Mouse (Mus musculus): ENCODE data around the gene Mysm1. TPM values are rescaled to one million over a fixed set of nuclear protein-coding genes. Genes with fewer than 3 reads are reported as not detected.

The Mysm1 gene
- 10 to 100 TPM; 29.3 to 39.6 (median 36.1) TPM for total RNA-seq (2022)

DNA sequence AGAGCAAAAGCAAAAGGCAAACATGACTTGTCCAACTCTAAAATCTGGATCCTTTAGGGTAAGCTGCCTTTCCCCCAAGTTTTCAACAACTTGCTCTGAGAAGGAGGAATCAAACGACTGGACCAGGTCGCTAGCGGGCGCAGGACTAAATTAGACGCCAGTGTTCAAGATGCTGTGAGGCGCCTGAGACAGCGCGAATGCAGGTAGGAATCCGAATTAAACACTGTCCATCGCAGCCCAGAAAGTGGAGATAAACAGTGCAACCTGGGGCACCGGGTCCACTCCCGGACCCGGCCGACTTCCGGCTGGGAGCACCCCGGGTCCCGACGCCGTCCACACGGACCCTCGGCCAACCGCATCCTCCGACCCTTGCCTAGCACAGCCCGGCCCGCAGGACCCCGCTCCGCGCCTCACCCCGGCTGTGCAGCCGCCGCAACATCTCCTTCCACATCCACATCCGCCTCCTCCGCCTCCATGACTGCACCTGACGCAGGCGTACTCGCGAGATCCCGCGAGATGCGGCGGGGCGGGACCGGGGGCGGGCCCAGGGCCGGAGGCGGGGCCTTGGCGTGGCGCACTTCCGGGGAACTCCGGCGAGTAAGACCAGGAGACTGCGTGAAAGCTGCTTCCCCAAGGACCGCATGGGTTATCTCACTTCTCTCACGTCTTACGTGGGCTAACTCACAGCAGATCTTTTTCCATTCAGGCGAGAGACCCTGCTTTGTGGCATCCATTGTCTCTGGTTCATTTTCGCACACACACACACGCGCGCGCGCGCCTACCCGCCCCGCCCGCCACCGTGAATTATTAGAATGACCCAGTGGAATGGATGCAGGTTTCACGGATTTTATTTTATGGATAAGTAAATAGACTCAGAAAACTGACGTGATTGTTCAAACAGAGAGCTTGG, at the start of gene Mysm1:
Mysm1 (minus strand) TSS at position 511 of the 910 bp plus-strand sequence.
- peak; percentile 89 to 92 for DNase-seq (ENCODE audit: low spot score in 2 of 2)

GRCm38 (mm10) chr4:95025847-95026600, 47.1 kb upstream of the Mysm1 start:
- DNase-seq (ENCODE audit: low spot score in 2 of 2): no peak

GRCm38 (mm10) chr4:95023350-95023953, 44.6 kb upstream of the Mysm1 start:
- peak in 1 of 2 experiments; percentile 30 for DNase-seq (ENCODE audit: low spot score in 2 of 2)

- no peak for DNase-seq (ENCODE audit: low spot score in 2 of 2)
Observed at GRCm38 (mm10) chr4:95021649-95022637, 43.0 kb upstream of the Mysm1 start.

DNA sequence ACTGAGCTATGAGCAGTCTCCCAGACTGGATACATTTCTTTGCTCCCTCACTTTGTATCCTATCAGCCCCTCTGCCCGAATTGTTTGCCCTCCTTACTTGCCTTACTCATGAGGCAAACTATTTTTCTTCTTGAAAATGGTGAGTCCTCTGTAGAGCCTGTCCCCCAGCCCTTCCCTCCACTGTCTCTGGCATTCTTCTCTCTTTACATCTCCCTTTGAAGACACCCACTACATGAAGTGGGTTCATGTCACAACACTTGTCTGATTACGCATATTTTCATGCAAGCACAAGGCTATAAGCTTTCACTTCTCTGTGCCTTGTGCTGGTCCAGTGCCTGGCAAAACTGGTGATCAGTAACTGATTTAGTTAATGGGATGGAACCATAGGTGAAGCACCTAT, 41.3 kb upstream of the Mysm1 start:
- no peak for DNase-seq (ENCODE audit: low spot score in 2 of 2)

- no peak for DNase-seq (ENCODE audit: low spot score in 2 of 2)
Observed at GRCm38 (mm10) chr4:95018221-95018620, 39.3 kb upstream of the Mysm1 start.

DNA sequence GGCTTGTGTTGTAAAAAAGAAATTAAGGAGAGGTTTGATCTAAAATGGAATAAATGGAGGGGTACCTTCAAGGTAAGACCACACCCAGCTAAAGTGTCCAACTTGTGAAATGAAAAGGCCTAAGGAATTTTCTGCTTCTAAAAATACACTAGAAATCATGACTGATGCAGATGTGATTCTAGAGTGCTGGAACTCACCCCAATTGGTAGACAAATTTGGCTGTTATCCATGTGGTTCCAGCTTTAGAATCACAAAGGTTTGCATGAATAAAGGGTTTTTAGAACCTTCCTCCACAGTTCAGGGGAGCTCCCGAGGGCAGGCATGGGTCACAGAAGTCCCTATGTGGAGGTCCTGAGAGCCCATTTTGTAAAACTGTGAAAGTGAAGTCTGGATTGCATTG, 33.8 kb upstream of the Mysm1 start:
- no peak for DNase-seq (ENCODE audit: low spot score in 2 of 2)

- DNase-seq (ENCODE audit: low spot score in 2 of 2): no peak
Observed at GRCm38 (mm10) chr4:95012256-95012655, 33.4 kb upstream of the Mysm1 start.

DNA sequence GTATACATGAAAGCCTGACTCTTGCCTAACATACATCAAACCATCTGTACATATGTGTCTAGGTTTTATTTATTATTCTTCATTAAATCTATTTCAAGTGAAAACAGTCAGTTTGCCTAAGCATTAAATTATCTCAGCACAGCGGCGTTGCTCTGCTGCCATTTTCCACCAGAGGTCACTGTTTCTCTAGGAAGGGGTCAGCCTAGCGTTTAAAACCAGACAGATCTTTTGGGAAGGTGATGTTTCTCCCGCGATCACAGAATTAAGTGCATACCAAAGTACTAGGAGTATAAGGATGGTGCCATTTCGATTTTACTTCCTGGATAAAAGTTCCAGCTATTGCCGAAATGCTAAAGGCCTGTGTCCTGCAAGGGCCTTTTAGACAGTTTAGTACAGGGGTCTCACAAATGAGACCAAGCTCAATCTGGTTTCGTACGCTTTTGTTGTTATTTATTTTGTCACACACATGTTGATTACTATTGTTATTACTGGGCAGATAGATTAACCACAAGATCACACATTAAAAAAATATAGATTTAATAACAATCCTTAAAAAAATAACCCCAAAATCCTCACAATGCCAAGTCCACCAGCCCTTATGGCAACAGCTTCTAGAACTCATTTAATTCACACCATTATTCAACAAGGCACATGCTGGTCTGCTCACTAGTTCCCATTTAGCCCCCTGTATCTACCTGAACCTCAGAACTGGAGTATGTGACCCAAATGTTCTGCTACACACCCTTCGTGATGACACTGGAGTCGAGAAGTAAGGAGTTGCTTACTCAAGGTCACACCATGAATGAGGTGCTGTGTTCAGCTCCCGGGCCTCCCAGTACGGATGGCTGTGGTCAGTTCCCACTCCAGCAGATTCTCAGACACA, 29.5 kb upstream of the Mysm1 start:
- DNase-seq (ENCODE audit: low spot score in 2 of 2): peak; percentile 22 to 72

DNA sequence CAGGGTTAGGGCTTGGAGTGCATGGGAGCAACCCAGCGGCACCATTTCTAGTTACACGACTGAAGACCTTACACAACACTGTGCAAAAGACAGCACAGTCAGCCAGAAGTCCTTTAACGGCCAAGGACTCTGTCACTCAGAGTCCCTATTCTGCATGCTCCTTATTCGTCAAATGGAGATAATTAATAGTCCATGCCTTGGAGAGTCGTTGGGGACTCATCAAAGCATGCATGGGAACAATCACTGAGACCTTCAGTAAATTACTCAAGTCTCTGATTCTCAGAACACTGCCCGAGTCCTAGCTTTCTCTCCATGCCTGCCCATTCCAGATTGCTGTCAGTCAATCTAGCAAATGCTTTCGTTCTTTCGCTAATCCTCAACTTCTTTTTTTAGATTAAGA, 28.9 kb upstream of the Mysm1 start:
- DNase-seq (ENCODE audit: low spot score in 2 of 2): no peak

- DNase-seq (ENCODE audit: low spot score in 2 of 2): no peak
Observed at GRCm38 (mm10) chr4:95005251-95005830, 26.4 kb upstream of the Mysm1 start.

DNA sequence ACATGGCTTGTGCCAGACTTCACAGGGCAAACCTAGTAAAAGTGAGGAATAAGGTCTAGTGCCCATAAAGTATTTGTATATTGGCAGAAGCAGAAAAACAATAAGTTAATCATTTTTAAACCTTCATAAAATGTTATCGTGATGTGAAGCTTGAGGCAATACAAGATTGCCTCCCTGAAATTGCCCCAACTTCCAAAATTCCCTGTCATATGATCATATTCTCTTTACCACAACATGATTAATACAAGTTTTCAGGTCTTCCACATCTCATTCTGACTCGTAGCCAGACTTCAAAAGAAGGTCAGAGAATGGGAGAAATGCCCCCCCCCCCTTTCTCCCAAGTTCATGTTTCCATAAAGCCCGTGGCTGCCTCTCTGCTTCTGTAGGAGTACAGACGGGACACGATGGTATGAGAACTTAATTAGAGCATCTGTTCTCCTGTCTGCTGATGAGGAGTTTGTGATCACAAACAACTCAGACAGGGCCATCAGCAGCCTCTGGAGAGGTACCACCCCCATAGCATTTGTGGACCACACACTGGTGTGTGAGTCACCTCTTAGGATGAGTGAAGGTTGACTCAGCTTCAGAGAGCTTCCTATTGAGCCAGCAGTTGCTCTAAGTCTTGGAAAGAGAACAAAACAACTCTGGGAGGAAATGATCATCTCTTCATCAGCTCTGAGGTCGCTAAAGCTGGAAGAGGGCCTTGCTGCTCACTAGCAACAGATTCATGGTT, 22.3 kb upstream of the Mysm1 start:
- DNase-seq (ENCODE audit: low spot score in 2 of 2): peak in 1 of 2 experiments; percentile 67

GRCm38 (mm10) chr4:95000147-95000546, 21.2 kb upstream of the Mysm1 start:
- DNase-seq (ENCODE audit: low spot score in 2 of 2): no peak

GRCm38 (mm10) chr4:94999249-94999648, 20.3 kb upstream of the Mysm1 start:
- DNase-seq (ENCODE audit: low spot score in 2 of 2): peak in 1 of 2 experiments; percentile 41

GRCm38 (mm10) chr4:94995862-94996261, 17.0 kb upstream of the Mysm1 start:
- DNase-seq (ENCODE audit: low spot score in 2 of 2): no peak

DNA sequence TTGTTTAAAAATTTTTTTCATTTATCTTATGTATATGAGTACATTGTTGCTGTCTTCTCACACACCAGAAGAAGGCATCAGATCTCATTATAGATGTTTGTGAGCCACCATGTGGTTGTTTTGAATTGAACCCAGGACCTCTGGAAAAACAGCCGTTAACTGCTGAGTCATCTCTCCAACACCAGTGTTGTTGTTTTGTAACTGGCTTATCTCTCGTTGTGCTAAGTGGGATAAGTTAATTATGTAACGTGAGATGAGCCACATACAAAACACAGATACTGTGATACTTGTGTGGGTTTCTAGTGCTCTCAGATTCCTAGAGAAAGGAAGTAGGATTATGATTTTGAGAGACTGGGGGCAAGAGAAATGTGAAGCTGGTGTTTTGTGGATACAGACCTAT, 11.3 kb upstream of the Mysm1 start:
- DNase-seq (ENCODE audit: low spot score in 2 of 2): no peak

DNA sequence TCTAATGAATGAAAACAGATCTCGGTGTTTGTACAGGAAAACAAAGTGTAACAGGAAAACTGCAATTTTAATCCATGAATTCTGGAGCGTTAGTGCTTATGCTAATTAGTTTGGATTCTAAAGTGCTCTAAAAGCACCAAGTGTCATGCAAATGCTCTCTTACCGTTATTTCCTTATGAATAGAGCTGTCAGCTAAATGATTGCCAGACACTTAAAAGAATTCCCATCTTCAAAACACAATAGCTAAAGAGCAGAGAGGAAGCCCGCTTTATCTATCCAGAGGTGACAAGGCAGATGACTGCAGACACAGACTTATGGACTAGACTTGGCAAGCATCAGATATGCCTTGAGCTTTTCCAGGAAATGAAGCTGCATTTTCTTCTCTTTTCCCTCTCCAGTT, 8.8 kb upstream of the Mysm1 start:
- DNase-seq (ENCODE audit: low spot score in 2 of 2): no peak

DNA sequence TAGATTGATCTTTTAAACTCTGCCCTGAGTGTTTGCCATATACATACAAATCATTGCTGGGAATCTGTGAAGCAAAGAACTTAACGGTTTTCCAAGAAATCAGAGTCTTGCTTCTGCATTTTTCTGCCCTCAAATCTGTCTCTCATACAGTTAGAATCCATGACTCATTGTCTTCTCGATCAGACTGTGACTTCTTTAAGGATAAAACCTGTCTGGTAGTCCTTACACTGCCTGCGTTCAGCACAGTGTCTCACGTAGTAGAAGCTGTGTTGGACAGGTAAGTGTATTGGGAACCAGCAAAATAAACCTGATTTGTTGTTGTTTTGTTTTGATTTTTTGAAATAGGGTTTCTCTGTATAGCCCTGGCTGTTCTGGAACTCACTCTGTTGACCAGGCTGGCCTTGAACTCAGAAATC, 608 bp upstream of the Mysm1 start:
- no peak for DNase-seq (ENCODE audit: low spot score in 2 of 2)

GRCm38 (mm10) chr4:94973321-94973720, 5.6 kb downstream of the Mysm1 start:
- no peak for DNase-seq (ENCODE audit: low spot score in 2 of 2)
